Mouse (Mus musculus): ENCODE results near the gene Gpm6b. TPM values are rescaled to one million over a fixed set of nuclear protein-coding genes. Genes with fewer than 3 reads are reported as not detected.

Gene Gpm6b
- polyA plus RNA-seq (2012; rRNA removed) = 1.6 and 1.8 TPM in 2 replicates

DNA sequence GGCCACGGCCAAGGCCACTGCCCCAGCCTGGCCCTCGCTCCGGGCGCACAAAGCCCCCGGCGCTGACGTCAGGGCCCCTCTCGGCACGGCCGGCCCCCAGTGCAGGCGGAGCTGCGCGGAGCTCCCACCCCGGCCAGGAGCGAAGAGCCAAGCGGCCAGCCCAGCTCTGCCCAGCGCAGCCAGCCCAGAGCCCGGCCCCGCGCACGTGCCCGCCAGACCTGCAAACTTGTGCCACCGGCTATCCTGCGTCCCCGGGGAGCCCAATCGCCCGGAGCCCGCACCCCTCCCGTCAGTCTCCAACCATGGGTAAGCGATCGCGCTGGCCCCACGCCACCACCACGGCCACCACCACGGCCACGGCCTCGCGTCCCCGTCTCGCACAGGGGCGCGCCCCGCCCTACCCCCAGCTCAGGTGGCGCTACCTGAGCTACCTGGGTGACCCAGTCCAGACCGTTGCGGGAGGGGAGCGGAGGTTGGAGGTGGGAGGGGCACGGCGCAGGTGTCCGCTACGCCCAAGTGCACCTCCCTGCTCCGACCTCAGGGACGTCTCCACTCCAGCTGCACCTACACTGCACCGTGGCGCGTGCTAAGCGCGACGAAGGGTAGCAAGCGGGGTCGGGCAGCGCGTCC, at the start of gene Gpm6b:
Gpm6b (plus strand) TSS at position 81 of the 630 bp plus-strand sequence.

Other genes with a start within 250 kb of the Gpm6b start
- gene Gemin8, start 68.5 kb upstream of the Gpm6b start, polyA plus RNA-seq (2012; rRNA removed) = 4.7 and 6.0 TPM in 2 replicates
- gene Trappc2, start 201.7 kb downstream of the Gpm6b start, polyA plus RNA-seq (2012; rRNA removed) = 4.3 and 4.4 TPM in 2 replicates
- gene Ofd1, start 201.8 kb downstream of the Gpm6b start, polyA plus RNA-seq (2012; rRNA removed) = 1.4 TPM in 2 replicates
- 23.9 and 28.8 TPM in 2 replicates for gene Rab9, start 241.0 kb downstream of the Gpm6b start, polyA plus RNA-seq (2012; rRNA removed)

Data from liver, embryonic 18 days (tissue).